Mouse (Mus musculus) liver, embryonic 16.5 days (tissue): ENCODE results near the gene Tsga13. TPM values are rescaled to one million over a fixed set of nuclear protein-coding genes. Genes with fewer than 3 reads are reported as not detected.

Source experiments
- ATAC-seq: fragments of 200-750 bp; cut with Nextera tagmentation; 2 replicates; pipeline ENCODE4 v1.8.0; 2017; ENCODE audit warnings: low read depth, mild to moderate bottlenecking, moderate number of reproducible peaks, moderate library complexity
- H3K27ac ChIP-seq: fragments of 300-500 bp; sonication (generic); 2 replicates; pipeline ENCODE4 v1.5.1; 2014; ENCODE audit warnings: mild to moderate bottlenecking, low read length
- H3K27me3 ChIP-seq: fragments of 300-500 bp; sonication (generic); 2 replicates; pipeline ENCODE4 v1.6.1; 2014; ENCODE audit warnings: low read depth, low read length, mixed read lengths; ENCODE audit not compliant: control insufficient read depth, insufficient read depth
- H3K36me3 ChIP-seq: fragments of 300-500 bp; sonication (generic); 2 replicates; pipeline ENCODE4 v1.6.1; 2014; ENCODE audit warnings: mild to moderate bottlenecking; ENCODE audit not compliant: control insufficient read depth, insufficient read depth
- H3K4me1 ChIP-seq: fragments of 300-500 bp; sonication (generic); 2 replicates; pipeline ENCODE4 v1.6.1; 2014; ENCODE audit warnings: low read depth, low read length, mixed read lengths; ENCODE audit not compliant: control insufficient read depth
- H3K4me2 ChIP-seq: fragments of 300-500 bp; sonication (generic); 2 replicates; pipeline ENCODE4 v1.6.1; 2014; ENCODE audit warnings: low read depth, low read length, mixed read lengths
- H3K4me3 ChIP-seq: fragments of 300-500 bp; sonication (generic); 2 replicates; pipeline ENCODE4 v1.5.1; 2014; ENCODE audit warnings: low read depth, mild to moderate bottlenecking, low read length
- H3K9ac ChIP-seq: fragments of 300-500 bp; sonication (generic); 2 replicates; pipeline ENCODE4 v1.6.1; 2014; ENCODE audit warnings: low read depth, low read length
- H3K9me3 ChIP-seq: fragments of 300-500 bp; sonication (generic); replicated peaks from 2 replicates; pipeline ENCODE4 v1.6.1; 2016; ENCODE audit warnings: low read length; ENCODE audit not compliant: control insufficient read depth
- WGBS: fragments of 180-500 bp; shearing (Covaris S2); extraction: QIAGEN DNeasy Blood & Tissue Kit; methylation state at CpG from one replicate; pipeline ENCODE4 v1.1.7; 2014; ENCODE audit not compliant: insufficient replicate concordance; 5-methylcytosine and 5-hydroxymethylcytosine counted together
- polyA plus RNA-seq: library from polyadenylated mRNA; unstranded; fragments of >200 nt; fragmentation: Nextera tagmentation; extraction: Ambion mirVana; gene quantifications from 2 replicates; pipeline ENCODE4 v1.2.1, GENCODE M21; 2015

Tsga13 gene
- polyA plus RNA-seq, 1 experiment from 2014 or later: not detected

DNA sequence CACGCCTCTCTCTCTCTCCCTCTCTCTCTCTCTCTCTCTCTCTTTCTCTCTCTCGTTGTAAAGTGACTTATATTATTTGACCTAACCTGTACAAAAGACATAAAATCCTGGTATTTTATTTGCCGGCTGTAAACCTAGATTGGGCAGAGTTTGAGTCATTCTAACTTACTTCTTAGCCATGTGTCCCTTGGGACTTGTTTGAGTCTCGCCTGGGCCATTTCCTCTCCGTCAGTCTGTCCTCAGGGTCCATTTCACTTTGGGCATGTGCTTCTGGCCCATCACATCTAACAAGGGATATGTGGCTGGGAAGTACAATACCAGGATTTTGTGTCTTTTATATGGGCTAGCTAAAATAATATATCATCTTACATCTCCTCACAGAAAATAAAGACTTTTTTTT is 10.5 kb downstream of the Tsga13 start:
- H3K4me3 ChIP-seq: no peak overlapping the region
- ATAC-seq: no peak
- H3K27me3 ChIP-seq: no peaks in the 10 kb centered on the region
- no peak overlapping the region for H3K9ac ChIP-seq
- no peaks in the 10 kb centered on the region for H3K4me1 ChIP-seq
- H3K36me3 ChIP-seq: no peaks in the 10 kb centered on the region
- 51% methylated on average over 5 of the region's 5 CpGs for WGBS
- no peaks in the 10 kb centered on the region for H3K9me3 ChIP-seq
- no peak overlapping the region for H3K27ac ChIP-seq
- H3K4me2 ChIP-seq: no peak overlapping the region

DNA sequence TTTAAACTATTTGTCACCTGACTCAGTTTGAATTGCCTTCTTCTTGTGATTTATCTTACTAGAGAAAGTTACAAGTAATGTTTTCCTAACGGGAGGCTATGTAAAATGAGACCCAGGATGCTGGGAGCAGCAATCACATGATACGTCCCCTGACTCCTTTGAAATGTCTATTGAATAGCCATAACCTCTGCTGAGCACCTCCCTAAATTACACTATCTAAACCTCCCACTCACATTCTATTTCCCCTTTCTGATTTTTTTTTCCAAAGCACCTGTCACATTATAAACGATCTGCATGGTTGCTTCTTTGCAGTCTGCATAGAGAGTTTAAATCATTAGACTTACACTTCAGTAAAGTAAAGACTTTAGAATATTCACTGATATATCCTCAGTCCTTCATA is 11.3 kb downstream of the Tsga13 start:
- Histone ChIP-seq H3K9me3 (no peaks in the 10 kb centered on the region), H3K36me3 (no peaks in the 10 kb centered on the region), H3K27me3 (no peaks in the 10 kb centered on the region), H3K9ac (no peak overlapping the region), H3K4me2 (no peak overlapping the region), H3K4me1 (no peaks in the 10 kb centered on the region), H3K4me3 (no peak overlapping the region), H3K27ac (no peak overlapping the region)
- ATAC-seq: no peak
- 27% methylated on average over 3 of the region's 3 CpGs for WGBS

DNA sequence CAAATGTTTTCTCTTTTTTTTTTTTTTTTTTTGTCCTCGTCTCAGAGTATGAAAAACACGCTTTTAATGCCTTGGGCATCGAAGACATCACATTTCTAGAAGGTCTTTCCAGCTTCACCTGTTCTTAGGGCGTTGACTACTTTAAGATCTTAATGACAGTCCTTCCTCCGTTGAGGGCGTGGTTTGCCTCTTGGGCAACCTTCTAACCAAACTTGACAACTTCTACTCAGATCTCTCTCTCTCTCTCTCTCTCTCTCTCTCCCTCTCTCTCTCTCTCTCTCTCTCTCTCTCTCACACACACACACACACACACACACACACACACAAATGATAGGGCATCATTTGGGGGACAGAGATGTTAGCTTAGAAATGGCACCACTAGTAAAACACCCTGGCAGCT is 17.9 kb downstream of the Tsga13 start:
- Histone ChIP-seq H3K27me3 (no peaks in the 10 kb centered on the region), H3K27ac (no peak overlapping the region), H3K4me2 (peak overlapping the region; percentile 81), H3K4me3 (no peak overlapping the region), H3K4me1 (peaks cover 14% of the 10 kb centered on the region), H3K36me3 (no peaks in the 10 kb centered on the region), H3K9ac (no peak overlapping the region), H3K9me3 (no peaks in the 10 kb centered on the region)
- ATAC-seq: no peak
- 43% methylated on average over 6 of the region's 6 CpGs for WGBS

DNA sequence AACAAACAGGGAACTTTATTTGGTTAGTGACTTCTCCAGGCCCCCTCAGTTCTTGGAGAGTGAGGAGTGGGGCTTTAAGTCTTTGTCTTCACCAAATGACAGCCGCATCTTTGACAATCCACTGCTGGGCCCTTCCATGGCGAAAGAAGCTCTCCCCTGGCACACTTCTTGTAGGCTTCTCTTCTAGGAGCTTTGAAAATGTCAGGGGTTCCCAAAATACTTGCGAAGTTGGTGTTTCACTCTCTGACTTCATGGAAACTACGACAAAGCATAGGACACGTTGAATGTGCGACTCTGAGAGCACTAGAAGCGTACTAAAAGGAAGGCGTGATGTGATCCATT is 18.4 kb downstream of the Tsga13 start:
- peak overlapping the region; percentile 88 for H3K4me3 ChIP-seq
- peaks cover 14% of the 10 kb centered on the region for H3K4me1 ChIP-seq
- no peak for ATAC-seq
- peak overlapping the region; percentile 63 for H3K27ac ChIP-seq
- peak overlapping the region; percentile 81 for H3K4me2 ChIP-seq
- 23% methylated on average over 8 of the region's 8 CpGs for WGBS
- H3K9me3 ChIP-seq: no peaks in the 10 kb centered on the region
- H3K36me3 ChIP-seq: no peaks in the 10 kb centered on the region
- H3K27me3 ChIP-seq: no peaks in the 10 kb centered on the region
- H3K9ac ChIP-seq: peak overlapping the region; percentile 68

DNA sequence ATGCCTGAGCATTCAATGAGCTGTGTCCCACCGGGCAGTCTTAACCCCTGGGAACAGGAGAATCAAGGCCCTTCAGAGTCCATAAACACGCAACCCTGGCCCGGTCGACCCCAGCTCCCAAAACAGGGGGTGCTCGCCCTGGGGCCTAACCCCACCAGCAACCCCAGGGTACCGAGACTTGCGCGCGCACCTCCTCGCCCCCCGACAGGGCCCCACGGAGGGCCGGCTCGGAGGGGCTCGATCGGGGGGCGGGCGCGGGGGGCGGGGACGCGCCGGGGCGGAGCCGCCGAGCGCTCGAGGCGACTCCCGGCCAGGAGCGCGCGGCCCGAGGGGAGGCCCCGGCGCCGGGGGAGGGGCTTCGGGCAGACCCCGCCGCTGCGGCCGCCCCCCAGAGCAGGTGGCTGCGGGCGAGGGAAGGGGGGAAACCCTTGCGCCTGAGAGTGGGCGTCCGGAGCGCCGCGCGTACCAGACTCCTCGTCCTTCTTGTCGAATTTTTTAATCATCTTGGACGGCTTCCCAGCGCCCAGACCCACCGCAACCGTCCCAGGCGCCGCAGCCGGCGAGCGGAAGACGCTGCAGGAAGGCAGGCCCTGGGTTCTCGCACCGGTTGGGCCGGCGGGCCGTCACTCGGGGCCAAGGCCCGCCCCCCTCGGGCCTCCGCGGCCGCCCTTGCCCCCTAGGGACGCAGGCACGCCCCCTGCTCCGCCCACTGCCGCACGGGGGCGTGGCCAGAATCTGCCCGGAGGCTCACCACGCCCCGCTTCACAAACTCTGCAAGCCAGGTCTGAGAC is 19.0 kb downstream of the Tsga13 start, which contains the start of gene Copg2:
Gene Copg2 (minus strand): TSS at position 600 of the 791 bp plus-strand sequence.
- WGBS: under 1% methylated on average over 68 of the region's 83 CpGs
- Histone ChIP-seq H3K4me2 (peak within 1 kb of the TSS; percentile 81), H3K27ac (peak within 1 kb of the TSS; percentile 89), H3K4me3 (peak within 1 kb of the TSS; percentile 88), H3K9ac (peak within 1 kb of the TSS; percentile 93), H3K9me3 (no peaks in the 10 kb centered on the region), H3K27me3 (no peaks in the 10 kb centered on the region), H3K36me3 (no peaks in the 10 kb centered on the region), H3K4me1 (peaks cover 14% of the 10 kb centered on the region)
- ATAC-seq: peak; percentile 99

DNA sequence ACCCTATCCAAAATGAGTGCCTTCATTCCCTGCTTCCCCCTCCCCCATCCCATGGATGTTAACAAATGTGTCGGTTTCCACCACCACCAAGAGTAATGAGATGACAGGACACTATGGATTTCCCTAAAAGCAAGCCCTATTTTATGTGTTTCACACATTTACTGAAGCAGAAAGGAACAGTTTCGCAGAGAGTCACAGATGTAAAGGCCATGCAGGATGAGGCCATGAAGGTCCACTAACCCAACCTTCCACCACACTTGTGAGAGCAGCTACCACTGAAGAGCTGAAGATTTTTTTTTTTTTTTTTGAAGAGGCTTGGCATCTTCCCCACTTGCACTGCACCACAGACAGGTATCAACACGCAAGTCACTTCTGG is 19.6 kb downstream of the Tsga13 start:
- H3K9ac ChIP-seq: peak overlapping the region; percentile 93
- no peaks in the 10 kb centered on the region for H3K27me3 ChIP-seq
- H3K4me2 ChIP-seq: peak overlapping the region; percentile 81
- peak overlapping the region; percentile 89 for H3K27ac ChIP-seq
- H3K4me3 ChIP-seq: peak overlapping the region; percentile 88
- H3K36me3 ChIP-seq: no peaks in the 10 kb centered on the region
- no peak for ATAC-seq
- no peaks in the 10 kb centered on the region for H3K9me3 ChIP-seq
- H3K4me1 ChIP-seq: peaks cover 14% of the 10 kb centered on the region
- 28% methylated on average over 3 of the region's 3 CpGs for WGBS

DNA sequence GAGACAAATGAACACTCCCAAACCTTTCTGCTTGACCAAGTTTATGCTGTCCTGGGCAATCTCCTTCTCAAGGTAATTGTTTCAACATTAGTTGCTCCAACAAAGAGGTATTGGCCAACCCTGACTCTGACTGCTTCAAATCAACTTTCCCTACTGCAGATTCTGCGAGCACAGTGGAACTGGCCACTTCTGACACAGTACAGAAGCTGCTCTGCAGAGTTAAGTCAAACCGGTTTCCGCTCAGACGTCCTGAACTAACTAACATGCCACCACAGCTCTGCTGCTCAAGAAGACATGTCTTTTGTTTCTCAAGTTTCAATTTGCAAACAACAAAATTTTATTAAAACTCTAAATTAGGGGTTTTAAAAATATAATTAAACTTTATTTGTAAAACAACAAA is 22.3 kb downstream of the Tsga13 start:
- Histone ChIP-seq H3K4me3 (no peak overlapping the region), H3K27me3 (no peaks in the 10 kb centered on the region), H3K9ac (no peak overlapping the region), H3K36me3 (no peaks in the 10 kb centered on the region), H3K27ac (no peak overlapping the region), H3K4me1 (peaks cover 14% of the 10 kb centered on the region), H3K9me3 (no peaks in the 10 kb centered on the region), H3K4me2 (no peak overlapping the region)
- ATAC-seq: no peak
- WGBS: 76% methylated on average over 4 of the region's 4 CpGs

DNA sequence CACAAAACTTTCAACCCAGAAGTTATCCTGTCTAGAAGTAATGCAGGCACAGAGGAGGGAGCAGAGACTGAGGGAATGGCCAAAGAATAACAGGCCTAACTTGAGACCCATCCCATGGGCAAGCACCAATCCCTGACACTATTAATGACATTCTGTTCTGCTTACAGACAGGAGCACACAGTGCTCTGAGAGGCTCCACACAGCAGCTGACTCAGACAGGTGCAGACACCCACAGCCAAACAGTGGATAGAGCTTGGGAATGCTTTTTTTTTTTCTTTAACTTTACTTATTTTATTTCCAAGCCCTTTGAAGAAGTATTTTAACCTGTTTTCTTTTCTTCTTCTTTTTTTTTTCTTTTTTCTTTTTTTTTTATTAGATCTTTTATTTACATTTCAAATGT is 23.6 kb downstream of the Tsga13 start:
- no peaks in the 10 kb centered on the region for H3K9me3 ChIP-seq
- no peaks in the 10 kb centered on the region for H3K36me3 ChIP-seq
- no peak overlapping the region for H3K9ac ChIP-seq
- no peak for ATAC-seq
- H3K27ac ChIP-seq: no peak overlapping the region
- no peak overlapping the region for H3K4me3 ChIP-seq
- H3K4me2 ChIP-seq: no peak overlapping the region
- H3K4me1 ChIP-seq: peaks cover 6% of the 10 kb centered on the region
- no peaks in the 10 kb centered on the region for H3K27me3 ChIP-seq

DNA sequence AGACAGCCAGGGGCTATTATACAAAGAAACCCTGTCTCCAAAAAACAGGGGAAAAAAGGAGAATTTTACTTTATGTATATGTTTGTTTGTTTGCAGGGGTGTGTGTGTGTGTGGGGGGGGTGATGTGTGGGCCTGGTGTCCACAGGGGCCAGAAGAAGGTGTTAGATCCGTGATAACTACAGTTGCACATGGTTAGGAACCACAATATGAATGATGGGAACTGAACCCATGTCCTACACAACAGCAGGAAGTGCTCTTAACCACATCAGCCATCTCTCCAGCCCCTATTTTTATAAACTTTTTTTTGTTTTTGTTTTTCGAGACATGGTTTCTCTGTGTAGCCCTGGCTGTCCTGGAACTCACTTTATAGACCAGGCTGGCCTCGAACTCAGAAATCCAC is 30.5 kb downstream of the Tsga13 start:
- 55% methylated on average over 3 of the region's 3 CpGs for WGBS
- Histone ChIP-seq H3K4me1 (no peaks in the 10 kb centered on the region), H3K4me2 (no peak overlapping the region), H3K27me3 (no peaks in the 10 kb centered on the region), H3K36me3 (no peaks in the 10 kb centered on the region), H3K27ac (no peak overlapping the region), H3K9me3 (no peaks in the 10 kb centered on the region), H3K4me3 (no peak overlapping the region), H3K9ac (no peak overlapping the region)
- no peak for ATAC-seq
